In genomic region chr3:124385377-124385776, GRCm38 (mm10) we compare ENCODE assay signal across 12 mouse cellular contexts. TPM values are rescaled to one million over a fixed set of nuclear protein-coding genes. Genes with fewer than 3 reads are reported as not detected.
"Had no signal": no experiment of that assay in that cellular context is flagged by ENCODE, and none has a peak within 500 bp of the region (broad histone marks: within the 10 kb centered on the region; RNA-seq: fewer than 3 reads in every experiment).

No protein-coding gene starts in this region.

RNA-seq across cellular contexts. Expression of gene 1700006A11Rik, which starts 40.5 kb away (rescaled TPM):
- total RNA-seq: forebrain, postnatal 0 days; gastrocnemius, adult 18-20 months; gastrocnemius, adult 2 months; gastrocnemius, adult 8-10 months; gastrocnemius, postnatal 10 days; gastrocnemius, postnatal 14 days; gastrocnemius, postnatal 25 days; gastrocnemius, postnatal 36 days; gastrocnemius, postnatal 4 days; heart, adult 18-20 months; heart, adult 2 months; heart, adult 8-10 months had no signal
